Mouse (Mus musculus) ES-Bruce4 (cell line): ENCODE results near the gene Dut. TPM values are rescaled to one million over a fixed set of nuclear protein-coding genes. Genes with fewer than 3 reads are reported as not detected.

Source experiments
- H3K27ac ChIP-seq: 2 replicates; pipeline ENCODE4 v1.5.1; 2012; ENCODE audit warnings: low read length, inconsistent platforms; ENCODE audit not compliant: insufficient read depth
- H3K27me3 ChIP-seq: 2 replicates; pipeline ENCODE4 v1.6.1; 2012; ENCODE audit warnings: mild to moderate bottlenecking, low read length, inconsistent platforms; ENCODE audit not compliant: control insufficient read depth, poor library complexity, insufficient read depth, severe bottlenecking
- H3K36me3 ChIP-seq: 2 replicates; pipeline ENCODE4 v1.6.1; 2012; ENCODE audit warnings: inconsistent platforms, mild to moderate bottlenecking, low read length, moderate library complexity; ENCODE audit not compliant: control insufficient read depth, poor library complexity, insufficient read depth, severe bottlenecking
- H3K4me1 ChIP-seq: one replicate; pipeline ENCODE4 v1.8.1; 2011; ENCODE audit warnings: low read length; ENCODE audit not compliant: control insufficient read depth, insufficient read depth
- H3K4me3 ChIP-seq: 2 replicates; pipeline ENCODE4 v1.5.1; 2011; ENCODE audit warnings: low read depth, mild to moderate bottlenecking, low read length
- H3K9ac ChIP-seq: 2 replicates; pipeline ENCODE4 v1.6.1; 2012; ENCODE audit warnings: low read depth, mild to moderate bottlenecking, inconsistent platforms; ENCODE audit not compliant: poor library complexity, severe bottlenecking
- H3K9me3 ChIP-seq: replicated peaks from 2 replicates; pipeline ENCODE4 v1.6.1; 2012; ENCODE audit warnings: mild to moderate bottlenecking, low read length, inconsistent platforms; ENCODE audit not compliant: control insufficient read depth, poor library complexity, insufficient read depth, severe bottlenecking
- CTCF ChIP-seq: IDR thresholded peaks from one replicate; pipeline ENCODE4 v1.8.1; 2011; ENCODE audit warnings: low read depth, low read length
- EP300 ChIP-seq: IDR thresholded peaks from 2 replicates; pipeline ENCODE4 v1.6.1; 2011; ENCODE audit warnings: low read depth, low read length; ENCODE audit not compliant: insufficient read depth
- POLR2A ChIP-seq: IDR thresholded peaks from one replicate; pipeline ENCODE4 v1.8.1; 2011; ENCODE audit warnings: low read length; ENCODE audit not compliant: insufficient read depth
- polyA plus RNA-seq: library from polyadenylated mRNA; stranded (reverse); fragments of >200 nt; gene quantifications from 2 replicates; pipeline ENCODE4 v1.2.4, GENCODE M21; 2011; ENCODE audit warnings: low read depth; ENCODE audit not compliant: missing spikeins, insufficient read depth, insufficient read length

The Dut gene
- polyA plus RNA-seq, 1 experiment: 127 TPM

DNA sequence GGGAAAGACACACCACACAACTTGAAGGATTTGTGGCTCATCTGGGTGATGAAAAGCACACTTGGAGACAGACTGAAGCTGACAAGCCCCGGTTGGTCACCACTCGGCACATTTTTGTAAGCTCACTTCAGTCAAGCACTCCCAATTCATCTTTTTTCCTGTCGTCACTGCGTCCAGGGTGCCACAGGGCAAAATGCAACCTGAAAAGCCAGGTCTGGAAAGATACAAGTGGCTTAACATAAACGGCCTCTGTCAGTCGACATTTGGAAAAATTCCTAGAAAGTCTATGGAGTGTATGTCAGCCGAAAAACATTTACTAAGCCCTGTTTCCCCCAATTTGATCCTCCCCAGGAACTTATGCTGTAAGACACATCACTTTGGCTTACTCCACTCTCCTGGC, 45.6 kb downstream of the Dut start:
- H3K27ac ChIP-seq: no peak overlapping the region
- TF ChIP-seq EP300 (no peak), POLR2A (no peak), CTCF (no peak)
- H3K27me3 ChIP-seq: no peaks in the 10 kb centered on the region
- H3K9me3 ChIP-seq: no peaks in the 10 kb centered on the region
- H3K36me3 ChIP-seq: no peaks in the 10 kb centered on the region
- no peaks in the 10 kb centered on the region for H3K4me1 ChIP-seq
- no peak overlapping the region for H3K4me3 ChIP-seq
- H3K9ac ChIP-seq: no peak overlapping the region

DNA sequence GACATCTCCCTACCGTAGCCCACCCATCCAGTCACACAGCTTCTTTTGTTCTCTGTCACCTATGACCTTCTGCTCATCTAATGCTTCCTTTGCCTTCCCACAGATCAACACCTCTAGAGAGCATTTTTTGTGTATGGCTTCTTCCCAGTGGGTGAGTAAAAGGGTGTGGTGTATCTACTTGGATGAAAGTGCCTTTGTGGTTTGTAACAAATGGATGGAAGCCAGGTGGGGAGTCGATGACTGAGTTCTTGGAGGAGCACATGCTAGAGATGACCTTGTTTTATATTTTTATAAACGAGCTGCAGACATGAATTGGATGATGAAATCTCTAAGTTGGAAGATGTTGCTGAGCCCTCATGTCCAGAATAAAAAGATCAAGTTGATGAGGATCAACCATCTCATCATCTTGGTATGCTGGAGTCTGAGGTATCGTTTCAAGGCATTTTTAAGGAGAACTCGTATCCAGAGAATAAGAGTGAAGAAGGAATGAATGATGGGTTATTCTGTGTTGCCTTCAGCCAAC, 47.0 kb downstream of the Dut start:
- Histone ChIP-seq H3K4me3 (no peak overlapping the region), H3K9ac (no peak overlapping the region), H3K27me3 (no peaks in the 10 kb centered on the region), H3K4me1 (no peaks in the 10 kb centered on the region), H3K27ac (no peak overlapping the region), H3K36me3 (no peaks in the 10 kb centered on the region), H3K9me3 (no peaks in the 10 kb centered on the region)
- no peak for TF ChIP-seq EP300
- no peak for TF ChIP-seq CTCF
- no peak for TF ChIP-seq POLR2A

DNA sequence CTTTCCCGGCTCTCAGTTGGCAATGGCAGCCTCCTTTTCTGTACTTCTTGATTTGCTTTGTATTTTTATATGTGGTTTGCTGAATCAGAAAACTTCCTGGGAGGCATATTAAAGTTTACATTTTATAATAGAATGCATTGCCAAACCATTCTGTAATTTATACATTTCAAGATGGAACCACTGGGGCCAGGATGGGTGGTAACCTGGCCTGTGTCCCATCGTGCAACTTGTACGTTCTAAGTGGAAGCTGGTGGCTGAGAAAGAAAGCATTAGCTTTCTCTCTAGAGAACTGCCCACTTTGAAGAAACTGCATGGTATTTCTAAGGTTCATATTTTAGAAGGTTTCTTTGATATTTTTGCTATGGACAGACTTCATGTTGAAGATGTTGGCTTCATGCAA, 48.5 kb downstream of the Dut start:
- Histone ChIP-seq H3K27me3 (no peaks in the 10 kb centered on the region), H3K9ac (no peak overlapping the region)

DNA sequence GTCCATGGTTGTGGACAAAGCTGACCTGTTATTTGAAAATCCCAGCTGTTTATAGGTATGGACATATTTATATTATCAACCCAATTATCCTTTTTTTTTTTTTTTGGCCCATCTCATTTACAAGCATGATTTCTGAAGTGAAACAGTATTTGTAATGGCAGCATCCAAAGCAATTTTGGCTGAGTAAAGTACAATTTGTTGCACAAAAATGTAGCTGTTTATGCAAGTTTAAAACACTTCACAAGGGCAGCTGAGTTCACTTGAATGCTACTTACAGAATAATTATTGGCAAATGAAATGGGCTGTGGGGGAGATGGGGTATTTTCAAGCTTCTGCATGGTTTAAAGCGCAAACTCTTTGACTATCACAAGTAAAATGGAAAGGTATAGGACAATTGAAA, 51.9 kb downstream of the Dut start:
- Histone ChIP-seq H3K9me3 (no peaks in the 10 kb centered on the region), H3K27ac (no peak overlapping the region), H3K4me1 (no peaks in the 10 kb centered on the region), H3K9ac (no peak overlapping the region), H3K36me3 (no peaks in the 10 kb centered on the region), H3K27me3 (no peaks in the 10 kb centered on the region), H3K4me3 (no peak overlapping the region)
- TF ChIP-seq CTCF (no peak), EP300 (no peak), POLR2A (no peak)

More for the DNA sequence above, 48.5 kb downstream of the Dut start:
- H3K9me3 ChIP-seq: no peaks in the 10 kb centered on the region
- no peak overlapping the region for H3K4me3 ChIP-seq
- TF ChIP-seq CTCF (no peak), POLR2A (no peak), EP300 (no peak)
- no peak overlapping the region for H3K27ac ChIP-seq
- H3K4me1 ChIP-seq: no peaks in the 10 kb centered on the region
- no peaks in the 10 kb centered on the region for H3K36me3 ChIP-seq

DNA sequence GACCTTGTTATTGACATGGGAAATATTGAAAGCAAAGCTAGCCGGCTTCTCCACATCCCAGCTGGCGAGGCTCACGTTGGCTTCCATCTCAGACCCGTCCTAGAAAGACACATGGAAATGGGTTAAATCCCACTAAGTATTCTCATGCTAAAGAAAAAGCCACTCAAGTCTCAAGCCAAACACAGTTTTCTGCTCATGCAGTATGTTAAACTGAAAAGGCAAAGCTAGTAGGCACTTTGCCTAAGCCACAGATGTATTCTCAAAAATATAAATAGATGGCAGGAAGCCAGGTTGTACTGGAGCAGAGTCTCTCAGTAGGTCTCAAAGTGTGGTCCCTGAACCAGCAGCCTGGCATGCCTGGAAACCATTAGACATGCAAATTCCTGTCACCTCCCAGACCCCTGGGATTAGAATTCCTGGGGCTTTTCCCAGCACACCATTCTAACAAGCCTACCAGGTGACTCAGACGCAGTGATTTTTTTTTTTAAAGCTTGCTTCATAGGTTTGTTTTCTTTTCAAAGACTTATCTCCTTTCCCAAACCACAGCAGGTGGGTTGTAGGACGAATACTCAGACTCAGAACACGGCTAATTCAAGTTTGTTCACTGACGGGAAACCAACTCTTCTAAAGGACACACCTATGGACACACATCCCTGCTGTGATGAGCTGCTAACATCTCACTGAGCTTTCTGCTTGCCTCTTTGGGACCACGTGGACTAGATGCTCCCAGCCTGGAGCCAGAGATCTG, 55.1 kb downstream of the Dut start:
- H3K36me3 ChIP-seq: no peaks in the 10 kb centered on the region
- TF ChIP-seq POLR2A: no peak
- no peak overlapping the region for H3K27ac ChIP-seq
- H3K9me3 ChIP-seq: no peaks in the 10 kb centered on the region
- no peak overlapping the region for H3K4me3 ChIP-seq
- H3K4me1 ChIP-seq: no peaks in the 10 kb centered on the region
- no peaks in the 10 kb centered on the region for H3K27me3 ChIP-seq
- H3K9ac ChIP-seq: no peak overlapping the region

DNA sequence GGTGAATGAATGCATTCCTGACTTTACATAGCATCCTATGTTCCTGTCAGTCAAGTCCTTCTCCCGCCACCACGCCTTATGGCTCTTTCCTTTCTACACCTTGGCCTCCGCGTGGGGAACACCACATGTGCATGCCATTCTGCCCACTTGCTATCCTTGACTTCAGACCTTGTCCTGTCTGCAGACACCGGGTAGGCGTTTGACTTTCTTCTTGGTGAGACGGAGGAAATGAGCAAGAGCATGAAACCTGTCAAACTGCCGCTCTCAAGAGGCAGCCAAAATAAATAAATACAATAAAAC, 55.6 kb downstream of the Dut start:
- Histone ChIP-seq H3K27ac (no peak overlapping the region), H3K9me3 (no peaks in the 10 kb centered on the region), H3K9ac (no peak overlapping the region), H3K4me1 (no peaks in the 10 kb centered on the region), H3K4me3 (no peak overlapping the region), H3K27me3 (no peaks in the 10 kb centered on the region), H3K36me3 (no peaks in the 10 kb centered on the region)
- TF ChIP-seq POLR2A: no peak
- TF ChIP-seq CTCF: no peak
- TF ChIP-seq EP300: no peak
